Mouse (Mus musculus): Measurements from ENCODE around the gene Gpr161. TPM values are rescaled to one million over a fixed set of nuclear protein-coding genes. Genes with fewer than 3 reads are reported as not detected.

Gene Gpr161
- polyA plus RNA-seq, 1 experiment from 2014 or later, result 0.57 TPM

- H3K9ac ChIP-seq (ENCODE audit: low read length), result no peak overlapping the region
- no peak overlapping the region for H3K4me2 ChIP-seq (replicated peaks; ENCODE audit: low read depth)
- no peaks in the 10 kb centered on the region for H3K9me3 ChIP-seq (ENCODE audit: control insufficient read depth, low read length)
- DNase-seq (ENCODE audit: low spot score), result no peak
- H3K36me3 ChIP-seq (ENCODE audit: control insufficient read depth, insufficient read depth, low read length), result 0 out of 2 replicates have a peak, but pooled peaks cover 5% of the 10 kb centered on the region
- H3K4me1 ChIP-seq (replicated peaks; ENCODE audit: control insufficient read depth, insufficient read depth), result no peaks in the 10 kb centered on the region
- H3K27me3 ChIP-seq (ENCODE audit: control insufficient read depth, insufficient read depth, low read length), result no peaks in the 10 kb centered on the region
- no peak overlapping the region for H3K4me3 ChIP-seq (ENCODE audit: low read depth, low read length)
- H3K27ac ChIP-seq (replicated peaks), result no peak overlapping the region
- TF ChIP-seq EP300 (optimal IDR thresholded peaks at IDR 0.05) (no peak), CTCF (IDR thresholded peaks at IDR 0.05; ENCODE audit: low read depth) (no peak)
- ATAC-seq (ENCODE audit: low FRiP score, low TSS enrichment), result no peak
Observed at GRCm38 (mm10) chr1:165330859-165331258, 35.3 kb downstream of the Gpr161 start.

- Histone ChIP-seq H3K27me3 (ENCODE audit: control insufficient read depth, insufficient read depth, low read length) (no peaks in the 10 kb centered on the region), H3K36me3 (ENCODE audit: control insufficient read depth, insufficient read depth, low read length) (peaks cover 8% of the 10 kb centered on the region; the same call in 1 of the 2 replicates), H3K4me2 (replicated peaks; ENCODE audit: low read depth) (no peak overlapping the region), H3K27ac (replicated peaks) (no peak overlapping the region), H3K4me3 (ENCODE audit: low read depth, low read length) (no peak overlapping the region), H3K9me3 (ENCODE audit: control insufficient read depth, low read length) (no peaks in the 10 kb centered on the region), H3K4me1 (replicated peaks; ENCODE audit: control insufficient read depth, insufficient read depth) (no peaks in the 10 kb centered on the region), H3K9ac (ENCODE audit: low read length) (no peak overlapping the region)
- 69% methylated on average over 3 of the region's 3 CpGs for WGBS
- no peak for ATAC-seq (ENCODE audit: low FRiP score, low TSS enrichment)
- no peak for DNase-seq (ENCODE audit: low spot score)
- no peak for TF ChIP-seq CTCF (IDR thresholded peaks at IDR 0.05; ENCODE audit: low read depth)
- no peak for TF ChIP-seq EP300 (optimal IDR thresholded peaks at IDR 0.05)
Observed at GRCm38 (mm10) chr1:165332797-165333196, 37.2 kb downstream of the Gpr161 start.

GRCm38 (mm10) chr1:165342126-165342525, 46.5 kb downstream of the Gpr161 start:
- no peak for ATAC-seq (ENCODE audit: low FRiP score, low TSS enrichment)
- TF ChIP-seq CTCF (IDR thresholded peaks at IDR 0.05; ENCODE audit: low read depth), result no peak
- TF ChIP-seq EP300 (optimal IDR thresholded peaks at IDR 0.05), result no peak

GRCm38 (mm10) chr1:165344453-165344852, 48.9 kb downstream of the Gpr161 start:
- DNase-seq (ENCODE audit: low spot score) (no peak), ATAC-seq (ENCODE audit: low FRiP score, low TSS enrichment) (no peak)
- 65% methylated on average over 4 of the region's 4 CpGs for WGBS
- no peaks in the 10 kb centered on the region for H3K27me3 ChIP-seq (ENCODE audit: control insufficient read depth, insufficient read depth, low read length)
- H3K9ac ChIP-seq (ENCODE audit: low read length), result no peak overlapping the region
- H3K4me2 ChIP-seq (replicated peaks; ENCODE audit: low read depth), result no peak overlapping the region
- no peak for TF ChIP-seq EP300 (optimal IDR thresholded peaks at IDR 0.05)
- no peak for TF ChIP-seq CTCF (IDR thresholded peaks at IDR 0.05; ENCODE audit: low read depth)
- H3K36me3 ChIP-seq (ENCODE audit: control insufficient read depth, insufficient read depth, low read length), result no peaks in the 10 kb centered on the region
- no peaks in the 10 kb centered on the region for H3K4me1 ChIP-seq (replicated peaks; ENCODE audit: control insufficient read depth, insufficient read depth)
- no peaks in the 10 kb centered on the region for H3K9me3 ChIP-seq (ENCODE audit: control insufficient read depth, low read length)
- H3K27ac ChIP-seq (replicated peaks), result no peak overlapping the region
- H3K4me3 ChIP-seq (ENCODE audit: low read depth, low read length), result no peak overlapping the region

More at GRCm38 (mm10) chr1:165342126-165342525, 46.5 kb downstream of the Gpr161 start:
- no peak for DNase-seq (ENCODE audit: low spot score)
- H3K27me3 ChIP-seq (ENCODE audit: control insufficient read depth, insufficient read depth, low read length), result no peaks in the 10 kb centered on the region
- no peaks in the 10 kb centered on the region for H3K9me3 ChIP-seq (ENCODE audit: control insufficient read depth, low read length)
- H3K27ac ChIP-seq (replicated peaks), result no peak overlapping the region
- H3K9ac ChIP-seq (ENCODE audit: low read length), result no peak overlapping the region
- 73% methylated on average over 7 of the region's 7 CpGs for WGBS
- H3K4me3 ChIP-seq (ENCODE audit: low read depth, low read length), result no peak overlapping the region
- no peaks in the 10 kb centered on the region; the same call in 1 of the 2 replicates for H3K36me3 ChIP-seq (ENCODE audit: control insufficient read depth, insufficient read depth, low read length)
- no peaks in the 10 kb centered on the region for H3K4me1 ChIP-seq (replicated peaks; ENCODE audit: control insufficient read depth, insufficient read depth)
- no peak overlapping the region for H3K4me2 ChIP-seq (replicated peaks; ENCODE audit: low read depth)

- no peaks in the 10 kb centered on the region for H3K4me1 ChIP-seq (replicated peaks; ENCODE audit: control insufficient read depth, insufficient read depth)
- no peak overlapping the region for H3K27ac ChIP-seq (replicated peaks)
- TF ChIP-seq EP300 (optimal IDR thresholded peaks at IDR 0.05), result no peak
- TF ChIP-seq CTCF (IDR thresholded peaks at IDR 0.05; ENCODE audit: low read depth), result no peak
- no peaks in the 10 kb centered on the region for H3K36me3 ChIP-seq (ENCODE audit: control insufficient read depth, insufficient read depth, low read length)
- H3K27me3 ChIP-seq (ENCODE audit: control insufficient read depth, insufficient read depth, low read length), result no peaks in the 10 kb centered on the region
- no peak overlapping the region for H3K9ac ChIP-seq (ENCODE audit: low read length)
- no peak overlapping the region for H3K4me3 ChIP-seq (ENCODE audit: low read depth, low read length)
- ATAC-seq (ENCODE audit: low FRiP score, low TSS enrichment) (peak; percentile 91), DNase-seq (ENCODE audit: low spot score) (peak; percentile 27)
- no peaks in the 10 kb centered on the region for H3K9me3 ChIP-seq (ENCODE audit: control insufficient read depth, low read length)
- H3K4me2 ChIP-seq (replicated peaks; ENCODE audit: low read depth), result no peak overlapping the region
Observed at GRCm38 (mm10) chr1:165348627-165349026, 53.0 kb downstream of the Gpr161 start.

- H3K4me1 ChIP-seq (replicated peaks; ENCODE audit: control insufficient read depth, insufficient read depth), result no peaks in the 10 kb centered on the region
- H3K9me3 ChIP-seq (ENCODE audit: control insufficient read depth, low read length), result no peaks in the 10 kb centered on the region
- WGBS, result 24% methylated on average over 2 of the region's 2 CpGs
- DNase-seq (ENCODE audit: low spot score) (no peak), ATAC-seq (ENCODE audit: low FRiP score, low TSS enrichment) (no peak)
- H3K9ac ChIP-seq (ENCODE audit: low read length), result no peak overlapping the region
- no peak overlapping the region for H3K4me2 ChIP-seq (replicated peaks; ENCODE audit: low read depth)
- no peak overlapping the region for H3K27ac ChIP-seq (replicated peaks)
- no peak for TF ChIP-seq EP300 (optimal IDR thresholded peaks at IDR 0.05)
- TF ChIP-seq CTCF (IDR thresholded peaks at IDR 0.05; ENCODE audit: low read depth), result no peak
- no peaks in the 10 kb centered on the region for H3K36me3 ChIP-seq (ENCODE audit: control insufficient read depth, insufficient read depth, low read length)
- H3K27me3 ChIP-seq (ENCODE audit: control insufficient read depth, insufficient read depth, low read length), result no peaks in the 10 kb centered on the region
- H3K4me3 ChIP-seq (ENCODE audit: low read depth, low read length), result no peak overlapping the region
Observed at GRCm38 (mm10) chr1:165356347-165356746, 60.8 kb downstream of the Gpr161 start.
